Mouse (Mus musculus): ENCODE results near the gene Mcm10. TPM values are rescaled to one million over a fixed set of nuclear protein-coding genes. Genes with fewer than 3 reads are reported as not detected.
"Not testable (repeated sequence)": the region's sequence is repeated elsewhere in the genome, so short reads cannot be mapped to it uniquely, and the experiment has no call there.

Gene Mcm10
- total RNA-seq, 2 experiments from 2014 or later, result 15.8 to 17.6 TPM

DNA sequence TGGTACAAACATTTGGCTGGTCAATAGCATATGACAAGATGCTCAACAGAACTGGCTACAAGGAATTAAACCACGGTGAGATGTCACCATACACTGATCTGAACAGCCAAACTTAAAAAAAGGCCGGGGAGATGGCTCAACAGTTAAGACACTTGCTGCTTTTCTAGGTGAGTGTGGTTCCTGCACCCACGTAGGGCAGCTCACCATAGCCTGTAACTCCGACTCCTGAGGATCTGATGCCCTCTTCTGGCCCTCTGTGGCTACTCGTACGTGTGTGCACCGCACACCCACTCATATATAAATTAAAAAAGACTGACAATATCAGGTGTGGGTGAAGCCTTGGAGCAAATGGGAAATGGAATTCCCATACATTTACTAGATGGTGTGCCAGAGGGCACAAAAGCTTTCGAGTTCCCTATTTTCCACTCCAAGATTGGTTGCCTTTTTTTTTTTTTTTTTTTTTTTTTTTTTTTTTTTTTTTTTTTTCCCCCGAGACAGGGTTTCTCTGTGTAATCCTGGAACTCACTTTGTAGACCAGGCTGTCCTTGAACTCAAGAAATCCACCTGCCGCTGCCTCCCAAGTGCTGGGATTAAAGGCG, 23.7 kb downstream of the Mcm10 start:
- DNase-seq (ENCODE audit: low spot score in 2 of 2), result no peak

DNA sequence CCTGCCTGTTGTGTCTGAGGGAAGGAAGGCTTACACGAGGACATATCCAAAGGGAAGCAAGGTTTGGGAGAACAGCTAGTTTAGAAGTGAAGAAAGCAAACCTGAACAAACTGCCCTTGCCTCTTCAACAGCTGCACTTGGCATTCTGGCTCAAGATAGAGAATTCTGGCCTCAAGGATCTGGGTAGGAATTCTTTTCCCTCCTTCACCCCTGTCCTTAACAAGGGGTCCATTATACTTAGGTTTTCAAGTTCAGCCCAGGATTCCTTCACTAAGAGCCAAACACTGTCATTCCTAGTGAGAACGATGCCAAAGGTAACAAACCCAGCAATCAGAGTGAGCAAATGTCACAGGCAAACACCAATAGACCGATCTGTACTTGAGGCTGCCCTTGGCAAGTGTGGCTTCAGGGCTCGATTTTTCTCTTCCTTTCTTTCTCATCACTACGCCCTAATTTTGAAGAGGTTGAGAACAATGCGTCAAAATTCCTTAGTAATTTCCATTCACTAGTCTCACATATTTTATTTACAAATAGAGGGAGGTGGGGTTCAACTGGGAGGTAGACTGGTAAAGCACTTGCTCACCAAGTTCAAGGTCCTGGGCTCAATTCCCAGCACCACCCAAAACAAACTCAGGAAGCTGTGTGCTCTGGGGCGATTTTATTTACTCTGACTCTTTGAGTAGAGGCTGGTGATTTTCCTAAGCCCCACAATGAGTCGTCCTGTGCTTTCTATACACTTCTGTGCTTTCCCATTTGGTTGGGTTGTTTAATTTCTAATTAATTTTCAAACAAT, 25.0 kb downstream of the Mcm10 start:
- no peak for DNase-seq (ENCODE audit: low spot score in 2 of 2)

DNA sequence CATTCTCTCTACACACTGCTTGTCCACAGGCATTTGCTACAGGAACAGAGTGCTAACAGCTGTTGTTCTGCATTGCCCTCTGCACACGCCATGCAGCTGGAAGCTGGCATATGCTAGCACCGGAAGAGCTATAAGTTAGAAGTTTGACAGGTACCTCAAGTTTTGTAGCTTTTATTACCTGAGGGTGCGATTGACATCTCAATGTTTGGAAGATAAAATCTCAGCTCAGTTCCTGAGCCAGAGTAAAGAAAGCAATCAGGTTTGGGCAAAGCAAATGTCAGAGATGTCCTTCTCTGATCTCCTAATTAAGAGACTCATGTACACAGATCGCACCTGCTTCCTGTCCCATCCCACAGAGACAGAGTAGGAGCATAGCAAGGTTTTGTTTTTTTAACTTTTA, 25.8 kb downstream of the Mcm10 start:
- DNase-seq (ENCODE audit: low spot score in 2 of 2), result no peak

DNA sequence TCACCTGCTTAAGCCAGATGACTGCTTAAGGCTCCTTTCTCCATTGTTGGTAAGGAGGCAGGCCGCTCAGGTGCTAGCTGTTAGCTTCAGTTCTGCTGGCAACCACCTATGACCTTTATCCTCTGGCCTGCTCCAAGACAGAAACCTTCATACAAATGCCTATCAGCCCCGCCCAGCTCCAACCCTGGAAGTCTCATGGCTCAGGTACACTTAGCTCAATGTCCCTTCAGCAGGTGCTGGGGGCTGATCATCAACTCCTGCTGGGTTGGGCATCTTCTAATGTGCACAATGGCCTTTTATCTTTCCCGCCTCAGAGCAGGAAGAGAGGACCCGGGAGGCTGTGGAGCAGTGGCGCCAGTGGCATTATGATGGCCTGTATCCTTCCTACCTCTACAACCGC, 27.6 kb downstream of the Mcm10 start:
- no peak for DNase-seq (ENCODE audit: low spot score in 2 of 2)

DNA sequence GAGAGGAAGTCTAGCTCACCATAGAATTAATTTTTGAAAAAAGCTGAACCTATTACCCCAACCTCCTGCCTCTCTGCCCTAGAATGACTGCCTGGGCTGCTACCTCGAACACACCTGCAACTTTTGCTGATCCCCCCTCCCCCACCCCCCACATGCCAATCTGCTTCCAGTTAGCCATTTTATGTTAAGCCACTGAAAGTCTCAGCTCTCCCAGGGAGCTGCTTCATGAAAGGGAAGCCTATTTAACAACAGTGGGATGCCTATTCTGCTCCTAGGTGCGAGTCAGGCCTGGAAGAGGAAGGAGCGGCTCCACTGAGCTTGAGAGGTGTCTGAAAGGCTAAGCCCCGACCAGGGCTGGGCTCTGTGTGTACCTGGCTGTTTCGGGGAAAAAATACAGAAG, 28.6 kb downstream of the Mcm10 start:
- DNase-seq (ENCODE audit: low spot score in 2 of 2), result no peak

DNA sequence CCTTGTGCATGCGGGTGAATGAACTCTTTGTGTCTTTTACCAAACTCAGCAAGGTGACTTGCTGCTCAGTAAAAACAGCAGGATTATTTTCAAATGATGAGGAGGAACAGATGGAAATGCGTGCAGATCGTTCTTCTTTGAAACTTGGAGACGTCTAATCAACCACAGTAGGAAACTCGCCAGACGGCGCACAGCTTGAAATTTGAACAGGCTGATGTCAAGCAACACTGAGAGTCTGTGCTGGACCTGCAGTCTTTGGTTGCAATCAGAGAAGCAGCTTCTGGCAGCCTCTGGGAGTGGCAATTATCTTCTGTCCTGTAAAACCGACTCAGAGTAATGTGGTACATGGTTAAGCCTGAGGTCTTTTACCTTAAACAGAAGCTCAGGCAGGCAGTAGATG, 34.5 kb downstream of the Mcm10 start:
- no peak for DNase-seq (ENCODE audit: low spot score in 2 of 2)

DNA sequence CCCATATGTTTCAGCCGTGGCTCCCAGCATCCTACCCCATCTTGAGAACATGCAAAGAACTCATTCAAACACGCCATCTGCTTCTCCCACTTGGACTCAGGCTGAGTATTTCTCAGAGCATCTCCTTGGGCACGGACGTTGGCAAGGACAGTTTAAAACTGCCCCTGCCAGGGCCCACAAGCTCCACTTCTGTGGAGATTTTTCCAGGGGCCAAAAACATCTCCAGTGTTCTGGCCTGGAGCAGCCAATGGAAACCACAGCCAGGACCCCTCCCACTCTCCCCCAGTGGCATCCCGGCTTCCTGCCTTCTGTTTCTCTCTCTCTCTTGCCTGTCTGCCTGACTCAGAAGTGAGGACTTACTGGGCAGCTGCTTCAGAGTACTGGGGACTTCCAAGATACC, 36.8 kb downstream of the Mcm10 start, which contains the start of gene Ucma:
Ucma (plus strand) TSS at position 316 of the 400 bp plus-strand sequence.
- no peak for DNase-seq (ENCODE audit: low spot score in 2 of 2)

DNA sequence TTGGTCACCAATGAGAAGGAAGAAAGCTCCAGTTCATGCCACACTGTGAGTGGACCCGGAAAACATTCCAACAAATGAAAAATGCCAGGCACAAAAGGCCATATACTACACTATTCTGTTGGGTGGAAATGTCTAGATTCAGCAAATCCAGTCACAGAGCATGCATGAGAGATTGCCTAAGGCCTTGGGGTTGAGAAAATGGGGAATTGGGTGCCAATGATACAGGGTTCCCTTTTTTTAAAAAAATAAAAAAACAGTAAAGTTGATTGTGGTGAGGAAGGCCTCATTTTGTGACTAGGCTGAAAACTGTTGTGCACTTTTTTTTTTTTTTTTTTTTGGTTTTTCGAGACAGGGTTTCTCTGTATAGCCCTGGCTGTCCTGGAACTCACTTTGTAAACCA, 43.5 kb downstream of the Mcm10 start:
- no peak for DNase-seq (ENCODE audit: low spot score in 2 of 2)

DNA sequence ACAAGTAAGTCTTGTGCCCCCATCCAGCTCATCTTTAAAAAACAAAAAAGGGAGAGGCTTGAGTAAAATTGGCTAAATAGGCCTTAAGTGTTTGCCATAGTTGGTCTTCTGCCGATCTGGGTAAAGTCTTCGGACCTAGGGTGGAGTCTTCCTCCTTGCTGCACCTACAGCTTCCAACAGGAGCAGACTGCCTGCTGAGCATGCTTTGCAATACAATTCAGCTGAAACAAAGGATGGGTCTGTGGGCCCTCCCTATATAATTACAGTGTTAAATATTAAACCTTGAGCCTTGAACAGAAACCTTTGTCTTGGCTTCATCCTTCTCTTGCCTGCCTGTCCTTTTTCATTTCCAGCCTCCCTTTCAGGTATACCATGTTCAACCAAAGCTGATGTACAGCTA, 44.8 kb downstream of the Mcm10 start:
- DNase-seq (ENCODE audit: low spot score in 2 of 2), result no peak

DNA sequence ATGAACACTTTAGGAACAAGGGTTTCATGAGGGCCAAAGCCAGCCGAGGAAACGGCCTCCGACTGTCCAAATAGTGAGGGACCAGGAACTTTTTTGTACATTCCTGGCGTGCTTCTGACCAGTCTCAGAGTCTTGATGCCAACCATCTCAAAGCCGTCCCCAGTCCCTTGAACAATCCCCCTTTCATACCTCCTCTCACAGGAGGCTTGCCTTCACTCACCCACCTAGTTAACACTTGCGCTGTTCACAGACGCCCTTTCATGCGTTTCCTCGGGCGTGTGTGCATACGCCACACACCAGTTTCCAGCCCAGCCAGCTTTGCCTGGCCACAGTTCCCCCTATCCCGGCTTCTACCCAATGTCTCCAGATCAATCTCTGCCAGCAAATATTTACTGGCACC, 54.6 kb downstream of the Mcm10 start:
- DNase-seq (ENCODE audit: low spot score in 2 of 2), result no peak

DNA sequence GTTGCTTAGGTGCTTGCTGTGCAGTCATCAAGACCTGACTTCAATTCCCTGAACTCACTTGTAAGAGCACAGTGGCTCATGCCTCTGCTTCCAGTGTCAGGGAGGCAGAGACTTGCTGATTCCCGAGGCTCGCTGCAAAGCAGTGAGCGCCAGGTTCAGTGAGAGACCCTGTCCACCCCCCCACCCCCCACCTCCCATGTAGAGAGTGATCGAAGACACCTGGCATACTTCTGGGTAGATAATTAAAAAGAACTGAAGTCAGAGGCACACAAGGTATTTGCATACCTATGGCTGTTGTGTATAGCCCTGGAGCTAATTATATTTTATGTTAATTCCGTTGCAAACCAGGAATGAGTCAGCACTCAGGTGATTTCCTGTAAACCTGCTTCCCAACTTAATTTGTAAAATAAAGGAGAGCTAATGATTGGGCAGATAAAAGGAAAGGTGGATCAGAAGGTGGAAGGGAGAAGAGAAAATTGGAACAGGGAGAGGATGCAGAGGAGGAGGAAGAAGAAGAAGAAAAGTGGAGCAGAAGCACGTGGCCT, 58.3 kb downstream of the Mcm10 start:
- no peak for DNase-seq (ENCODE audit: low spot score in 2 of 2)

DNA sequence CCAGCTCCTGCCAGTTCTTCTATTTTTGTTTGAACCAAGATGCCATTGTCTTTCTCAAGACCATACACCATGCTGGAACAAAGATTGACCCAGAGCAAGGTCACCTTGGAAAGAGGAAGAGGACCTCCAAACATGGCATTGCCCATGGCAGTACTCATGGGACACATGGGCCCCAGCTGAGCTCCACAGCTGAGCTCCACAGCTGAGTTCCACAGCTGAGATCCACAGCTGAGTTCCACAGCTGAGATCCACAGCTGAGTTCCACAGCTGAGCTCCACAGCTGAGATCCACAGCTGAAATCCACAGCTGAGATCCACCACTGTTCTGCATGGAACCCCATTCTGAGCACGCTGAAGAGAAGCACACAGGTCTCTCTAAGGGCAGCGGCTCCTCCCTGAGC, 61.6 kb downstream of the Mcm10 start:
- DNase-seq (ENCODE audit: low spot score in 2 of 2), result no peak

DNA sequence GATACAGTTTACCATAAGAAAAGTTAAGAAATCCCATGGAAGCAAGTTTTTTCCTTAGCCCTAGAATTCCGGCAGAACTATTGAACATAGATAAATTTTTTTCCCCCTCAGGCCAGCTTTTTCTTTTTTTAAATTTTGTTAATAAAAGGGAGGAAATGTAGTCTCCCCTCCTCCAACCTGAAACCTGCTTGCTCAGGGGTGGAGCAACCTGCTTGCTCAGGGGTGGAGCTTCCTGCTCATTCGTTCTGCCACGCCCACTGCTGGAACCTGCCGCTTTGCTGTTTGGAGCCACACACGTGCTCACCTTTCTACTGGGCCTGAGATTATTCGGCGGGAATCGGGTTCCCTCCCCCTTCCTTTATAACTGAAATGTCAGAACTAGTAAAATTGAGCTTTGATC, 62.9 kb downstream of the Mcm10 start:
- DNase-seq (ENCODE audit: low spot score in 2 of 2), result not testable (repeated sequence)

DNA sequence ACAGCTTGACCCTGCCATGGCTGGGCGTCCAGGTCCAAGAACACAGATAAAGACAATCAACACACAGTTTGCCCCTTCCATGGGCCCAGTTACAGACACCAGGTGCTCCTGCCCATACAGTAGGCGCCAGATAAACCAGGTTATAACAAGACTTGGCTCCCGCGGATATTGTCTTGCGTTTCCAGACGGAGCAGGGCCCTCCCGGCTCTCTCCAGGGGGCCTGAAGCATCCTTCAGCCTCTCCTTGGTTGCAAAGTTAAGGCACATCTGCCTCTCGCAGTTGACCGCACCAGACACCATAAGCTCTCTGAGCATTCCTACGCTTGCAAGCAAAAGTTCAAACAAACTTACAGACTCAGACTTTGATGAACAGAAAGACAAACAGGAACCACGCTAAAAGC, 71.7 kb downstream of the Mcm10 start:
- no peak for DNase-seq (ENCODE audit: low spot score in 2 of 2)

Other genes starting within 250 kb of the Mcm10 start
- 10 to 100 TPM; 78.2 to 79.3 TPM for gene Sephs1, start 131.2 kb downstream of the Mcm10 start, total RNA-seq (2021)
- 100 to 1,000 TPM; 161 to 194 TPM for gene Phyh, start 93.8 kb downstream of the Mcm10 start, total RNA-seq (2021)
- gene Ucma, start 36.7 kb downstream of the Mcm10 start, total RNA-seq (2021), result not detected
- 10 to 100 TPM; 37.0 to 40.4 TPM for gene Optn, start 51.3 kb upstream of the Mcm10 start, total RNA-seq (2021)
- gene Ccdc3, start 125.0 kb upstream of the Mcm10 start, total RNA-seq (2021), result 10 to 100 TPM; 11.0 to 12.8 TPM

Data from adrenal gland, postnatal 4 days (tissue).